8 mouse cellular contexts compared by ENCODE assay signal in genomic region chr10:53519068-53519954, GRCm38 (mm10).
DNase-seq lines count a peak whose midpoint lies in the region; ATAC-seq and TF ChIP-seq lines count a peak whose summit lies in the region.

No protein-coding gene starts in this region.

- H3K27me3 ChIP-seq in midbrain, embryonic 15.5 days (replicated peaks) = no peaks in the 10 kb centered on the region
- H3K27me3 ChIP-seq in midbrain, embryonic 11.5 days (ENCODE audit: control insufficient read depth, insufficient read depth, low read length) = no peaks in the 10 kb centered on the region
- no peaks in the 10 kb centered on the region for H3K27me3 ChIP-seq in intestine, postnatal 0 days (replicated peaks; ENCODE audit: control insufficient read depth, insufficient read depth, low read length)
- no peaks in the 10 kb centered on the region for H3K27me3 ChIP-seq in stomach, embryonic 15.5 days (replicated peaks)

- no peak overlapping the region for H3K9ac ChIP-seq in midbrain, embryonic 15.5 days
- H3K9ac ChIP-seq in midbrain, embryonic 11.5 days (ENCODE audit: low read length) = no peak overlapping the region
- H3K9ac ChIP-seq in intestine, postnatal 0 days (ENCODE audit: low read depth, low read length) = no peak overlapping the region
- H3K9ac ChIP-seq in stomach, embryonic 15.5 days = no peak overlapping the region

- no peak overlapping the region for H3K4me2 ChIP-seq in midbrain, embryonic 15.5 days
- no peak overlapping the region for H3K4me2 ChIP-seq in midbrain, embryonic 11.5 days
- H3K4me2 ChIP-seq in intestine, postnatal 0 days (replicated peaks; ENCODE audit: low read depth) = no peak overlapping the region
- no peak overlapping the region for H3K4me2 ChIP-seq in stomach, embryonic 15.5 days

- no peaks in the 10 kb centered on the region for H3K9me3 ChIP-seq in midbrain, embryonic 15.5 days
- no peaks in the 10 kb centered on the region for H3K9me3 ChIP-seq in midbrain, embryonic 11.5 days (ENCODE audit: control insufficient read depth, low read length)
- H3K9me3 ChIP-seq in intestine, postnatal 0 days (ENCODE audit: control insufficient read depth) = no peaks in the 10 kb centered on the region
- H3K9me3 ChIP-seq in stomach, embryonic 15.5 days = no peaks in the 10 kb centered on the region

- ATAC-seq in midbrain, embryonic 15.5 days (replicated peaks) = no peak
- no peak for ATAC-seq in midbrain, embryonic 11.5 days (ENCODE audit: low FRiP score)
- ATAC-seq in intestine, postnatal 0 days = no peak
- no peak for ATAC-seq in stomach, embryonic 15.5 days (ENCODE audit: insufficient read depth, low FRiP score, low read depth)

- H3K4me3 ChIP-seq in midbrain, embryonic 15.5 days = no peak overlapping the region
- no peak overlapping the region for H3K4me3 ChIP-seq in midbrain, embryonic 11.5 days (ENCODE audit: low read depth, low read length)
- H3K4me3 ChIP-seq in intestine, postnatal 0 days (ENCODE audit: low read depth, low read length) = no peak overlapping the region
- H3K4me3 ChIP-seq in stomach, embryonic 15.5 days (replicated peaks) = no peak overlapping the region

- 63% methylated on average over 14 of the region's 14 CpGs for WGBS in midbrain, embryonic 15.5 days
- WGBS in midbrain, embryonic 11.5 days = 81% methylated on average over 14 of the region's 14 CpGs
- WGBS in intestine, postnatal 0 days = 50% methylated on average over 14 of the region's 14 CpGs
- 35% methylated on average over 14 of the region's 14 CpGs for WGBS in stomach, embryonic 15.5 days

- TF ChIP-seq CTCF in intestine, postnatal 0 days (IDR thresholded peaks at IDR 0.05; ENCODE audit: low read depth) = no peak

- 0 out of 2 replicates have a peak overlapping the region, but pooled peaks have one; percentile 10 for H3K27ac ChIP-seq in midbrain, embryonic 15.5 days
- no peak overlapping the region for H3K27ac ChIP-seq in midbrain, embryonic 11.5 days (ENCODE audit: low read depth, low read length)
- H3K27ac ChIP-seq in intestine, postnatal 0 days (ENCODE audit: low read depth, low read length) = peak overlapping the region; percentile 41; the same call in 1 of the 2 replicates
- H3K27ac ChIP-seq in stomach, embryonic 15.5 days = peak overlapping the region; percentile 60

- no peaks in the 10 kb centered on the region for H3K36me3 ChIP-seq in midbrain, embryonic 15.5 days (replicated peaks)
- H3K36me3 ChIP-seq in midbrain, embryonic 11.5 days (ENCODE audit: control insufficient read depth, insufficient read depth, low read length) = no peaks in the 10 kb centered on the region
- no peaks in the 10 kb centered on the region for H3K36me3 ChIP-seq in intestine, postnatal 0 days (ENCODE audit: control insufficient read depth, insufficient read depth)
- H3K36me3 ChIP-seq in stomach, embryonic 15.5 days = no peaks in the 10 kb centered on the region

- peaks cover 10% of the 10 kb centered on the region; the same call in 1 of the 2 replicates for H3K4me1 ChIP-seq in midbrain, embryonic 15.5 days
- H3K4me1 ChIP-seq in midbrain, embryonic 11.5 days (ENCODE audit: control insufficient read depth, insufficient read depth, low read length) = no peaks in the 10 kb centered on the region
- H3K4me1 ChIP-seq in intestine, postnatal 0 days (replicated peaks; ENCODE audit: control insufficient read depth, insufficient read depth, low read length) = no peaks in the 10 kb centered on the region
- H3K4me1 ChIP-seq in stomach, embryonic 15.5 days = peaks cover 6% of the 10 kb centered on the region; the same call in 1 of the 2 replicates

- DNase-seq in adrenal gland, adult (ENCODE audit: inconsistent age in 2 of 2, low spot score in 1 of 2) = peak; percentile 11 to 52
- DNase-seq in adrenal gland, adult 18-20 months (ENCODE audit: low spot score in 2 of 2) = no peak
- DNase-seq in midbrain, embryonic 11.5 days (ENCODE audit: low spot score, missing footprints) = no peak
- DNase-seq in layer of hippocampus, postnatal 10 days (ENCODE audit: low spot score in 2 of 2) = no peak
- no peak for DNase-seq in testis, postnatal 10 days (ENCODE audit: low spot score)

Comparison
In these comparisons a context has a peak if more than half of its experiments do, and no peak if none do; other contexts are left out.
1. DNase-seq: peak in adrenal gland, adult (2 of 2); none in adrenal gland, adult 18-20 months (0 of 2), midbrain, embryonic 11.5 days (single experiment), layer of hippocampus, postnatal 10 days (0 of 2) and testis, postnatal 10 days (single experiment).